Mouse (Mus musculus): ENCODE measurements around the gene Cchcr1. TPM values are rescaled to one million over a fixed set of nuclear protein-coding genes. Genes with fewer than 3 reads are reported as not detected.

The Cchcr1 gene
- total RNA-seq (2023) = 10 to 100 TPM; 12.4 TPM

DNA sequence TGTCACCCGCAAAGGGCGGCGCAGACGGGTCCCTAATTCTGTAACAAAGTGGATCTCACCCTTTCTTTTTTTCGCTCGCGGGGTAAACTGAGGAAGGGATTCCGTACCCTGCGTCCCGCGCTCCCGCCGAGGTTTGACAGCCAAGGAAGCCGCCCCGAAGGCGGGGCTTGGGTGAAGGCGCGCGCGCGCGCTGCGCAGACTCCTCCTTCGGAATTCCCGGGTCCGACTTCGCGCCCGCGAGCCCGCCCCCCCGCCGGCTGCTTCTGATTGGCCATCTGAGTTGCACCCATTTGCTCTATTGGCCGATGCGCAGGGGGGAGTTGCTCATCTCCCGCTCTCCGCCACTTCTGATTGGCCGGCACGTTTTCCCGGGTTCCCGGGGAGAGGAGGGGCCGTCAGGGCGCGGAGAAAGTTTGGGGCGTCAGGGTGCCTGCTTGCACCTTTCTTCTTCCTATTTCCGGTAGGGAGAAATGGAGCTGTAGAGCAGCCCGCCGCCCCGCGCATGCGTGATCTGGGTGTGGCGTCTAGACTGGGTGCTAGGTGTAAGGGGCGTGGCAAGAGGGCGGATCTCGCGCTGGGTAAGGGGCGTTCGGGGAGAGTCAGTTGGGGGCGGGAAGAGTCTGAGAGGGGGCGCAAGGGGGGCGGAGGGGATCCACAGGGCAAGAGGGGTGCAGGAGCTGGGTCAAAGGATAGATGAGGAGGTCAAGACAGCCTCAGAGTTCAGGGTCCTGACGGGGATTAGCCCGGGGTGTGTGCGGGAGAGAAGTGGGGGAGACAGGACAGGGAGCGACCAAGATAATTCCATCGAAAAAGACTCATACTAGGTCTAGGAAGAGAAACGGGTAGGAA lies at the start of gene Cchcr1, which contains the start of gene Tcf19:
Gene Cchcr1, plus strand, starts transcription at position 449 of the 849 bp plus-strand sequence.
Gene Tcf19, minus strand, starts transcription at position 173 of the 849 bp plus-strand sequence.

DNA sequence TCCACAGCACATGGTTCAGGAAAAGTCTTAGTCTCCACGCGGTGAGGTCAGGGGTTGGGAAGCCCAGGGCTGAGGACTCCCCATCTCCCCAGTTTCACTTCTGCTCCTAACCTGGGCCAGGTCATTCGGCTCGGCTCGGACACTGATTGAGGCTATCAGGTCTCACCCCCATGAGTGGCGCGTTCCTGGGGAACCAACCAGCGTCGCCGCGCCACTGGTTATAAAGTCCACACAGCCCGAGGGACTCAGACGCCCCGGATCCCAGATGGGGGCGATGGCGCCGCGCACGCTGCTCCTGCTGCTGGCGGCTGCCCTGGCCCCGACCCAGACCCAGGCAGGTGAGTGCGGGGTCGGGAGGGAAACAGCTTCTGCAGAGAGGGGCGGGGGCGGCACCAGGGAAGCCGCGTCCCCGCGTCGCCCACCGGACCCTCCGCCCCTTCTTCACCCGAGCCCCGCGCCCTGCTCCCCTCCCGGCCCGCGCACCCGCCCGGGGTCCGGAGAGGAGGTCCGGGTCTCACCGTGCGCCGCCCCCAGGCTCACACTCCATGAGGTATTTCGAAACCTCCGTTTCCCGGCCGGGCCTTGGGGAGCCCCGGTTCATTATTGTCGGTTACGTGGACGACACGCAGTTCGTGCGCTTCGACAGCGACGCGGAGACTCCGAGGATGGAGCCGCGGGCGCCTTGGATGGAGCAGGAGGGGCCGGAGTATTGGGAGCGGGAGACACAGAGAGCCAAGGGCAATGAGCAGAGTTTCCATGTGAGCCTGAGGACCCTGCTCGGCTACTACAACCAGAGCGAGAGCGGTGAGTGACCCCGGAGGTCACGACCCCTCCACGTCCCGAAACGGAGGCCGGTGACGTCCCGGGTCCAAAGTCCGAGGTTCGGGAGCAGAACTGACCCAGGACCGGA lies 46.8 kb upstream of the Cchcr1 start, which contains the start of gene H2-Q10:
Gene H2-Q10, plus strand, starts transcription at position 248 of the 910 bp plus-strand sequence.

DNA sequence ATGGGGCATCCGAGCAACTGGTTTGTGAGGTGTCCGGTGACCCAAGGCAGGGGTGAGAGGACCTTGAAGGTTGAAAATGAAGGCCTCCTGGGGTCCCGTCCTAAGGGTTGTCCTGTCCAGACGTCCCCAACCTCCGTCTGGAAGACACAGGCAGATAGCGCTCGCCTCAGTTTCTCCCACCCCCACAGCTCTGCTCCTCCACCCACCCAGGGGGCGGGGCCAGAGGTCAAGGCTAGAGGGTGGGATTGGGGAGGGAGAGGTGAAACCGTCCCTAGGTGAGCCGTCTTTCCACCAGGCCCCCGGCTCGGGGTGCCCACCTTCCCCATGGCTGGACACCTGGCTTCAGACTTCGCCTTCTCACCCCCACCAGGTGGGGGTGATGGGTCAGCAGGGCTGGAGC lies 11.1 kb upstream of the Cchcr1 start, which contains the start of gene Pou5f1:
Gene Pou5f1, plus strand, starts transcription at position 243 of the 400 bp plus-strand sequence.

DNA sequence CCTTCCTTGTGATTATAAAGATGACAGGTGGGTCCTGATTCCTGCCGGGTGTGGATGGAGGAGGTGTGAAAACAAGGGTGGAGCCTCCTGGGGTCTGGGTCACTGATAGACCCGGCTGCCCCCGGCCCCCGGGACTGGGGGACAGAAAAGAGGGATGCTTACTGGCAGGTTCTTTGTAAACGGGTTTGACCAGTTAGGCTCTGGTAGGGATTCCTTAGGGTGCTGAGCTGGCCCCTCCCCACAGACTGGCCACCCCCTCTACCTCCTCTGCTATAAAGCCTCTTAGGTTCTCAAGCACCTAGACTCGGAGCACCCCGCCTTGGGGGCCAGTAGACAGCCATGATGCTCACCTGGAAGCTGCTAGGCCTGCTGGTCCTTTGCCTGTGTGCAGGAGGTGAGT lies 16.0 kb downstream of the Cchcr1 start, which contains the start of gene Psors1c2:
Gene Psors1c2, plus strand, starts transcription at position 301 of the 400 bp plus-strand sequence.

DNA sequence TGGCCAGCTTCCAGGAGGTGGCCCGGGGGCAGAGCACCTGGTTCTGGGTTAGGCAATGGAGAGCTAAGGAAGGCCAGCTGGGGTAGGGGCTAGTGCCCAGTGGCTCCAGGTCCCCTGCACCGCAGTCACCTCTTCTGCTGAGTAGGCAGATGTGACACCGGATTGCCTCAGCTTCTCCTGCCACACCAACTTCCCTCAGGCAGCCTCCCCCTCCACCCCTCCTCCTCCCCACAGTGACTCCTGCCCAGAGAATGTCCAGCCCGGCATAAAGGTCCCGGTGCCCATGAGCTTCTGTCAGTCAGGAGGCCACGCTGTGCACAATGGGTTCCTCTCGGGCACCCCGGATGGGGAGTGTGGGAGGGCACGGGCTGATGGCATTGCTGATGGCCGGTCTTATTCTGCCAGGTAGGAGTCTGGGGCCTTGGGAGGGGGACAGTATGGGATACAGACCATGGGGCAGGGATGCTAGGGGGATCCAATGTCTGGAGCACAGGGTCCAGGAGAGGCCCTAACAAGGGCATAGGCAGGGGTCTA lies 35.0 kb downstream of the Cchcr1 start, which contains the start of gene Cdsn:
Gene Cdsn, plus strand, starts transcription at position 248 of the 534 bp plus-strand sequence.

DNA sequence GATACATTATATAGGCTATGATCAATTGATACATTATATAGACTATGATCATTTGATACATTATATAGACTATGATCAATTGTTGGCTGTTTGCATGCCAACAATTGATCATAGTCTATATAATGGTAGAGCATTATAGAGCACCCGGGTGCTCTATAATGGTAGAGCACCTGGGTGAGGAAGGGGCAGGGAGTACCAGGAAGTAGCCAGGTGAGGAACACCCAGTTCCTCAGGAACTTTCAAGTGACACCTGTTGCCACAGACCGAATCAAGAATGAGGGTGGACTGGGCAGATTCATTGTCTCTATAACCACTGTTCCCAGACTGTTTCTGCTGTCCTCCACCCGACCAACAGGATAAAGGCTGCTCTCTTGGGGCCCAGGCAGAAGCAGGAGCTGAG lies 50.2 kb downstream of the Cchcr1 start, which contains the start of gene 2300002M23Rik:
Gene 2300002M23Rik, plus strand, starts transcription at position 301 of the 400 bp plus-strand sequence.

Other genes with a start within 250 kb of the Cchcr1 start
- gene H2-Q1, start 196.7 kb upstream of the Cchcr1 start, total RNA-seq (2023) = 10 to 100 TPM in 1 of 2 experiments, 1 to 10 TPM in 1; 9.7 to 10.1 TPM
- 1 to 10 TPM; 8.2 to 8.9 TPM for gene H2-Q2, start 174.9 kb upstream of the Cchcr1 start, total RNA-seq (2023)
- gene H2-Q4, start 137.5 kb upstream of the Cchcr1 start, total RNA-seq (2023) = 100 to 1,000 TPM; 285 to 307 TPM
- gene H2-Q6, start 92.2 kb upstream of the Cchcr1 start, total RNA-seq (2023) = 100 to 1,000 TPM; 249 to 254 TPM
- gene H2-Q7, start 77.9 kb upstream of the Cchcr1 start, total RNA-seq (2023) = 100 to 1,000 TPM; 133 to 144 TPM
- gene H2-Q10, start 47.0 kb upstream of the Cchcr1 start, total RNA-seq (2023) = 10 to 100 TPM; 53.7 to 58.6 TPM
- gene Pou5f1, start 11.1 kb upstream of the Cchcr1 start, total RNA-seq (2023) = 1 to 10 TPM in 1 of 2 experiments, under 1 TPM in 1; 0.42 to 1.7 TPM
- gene Tcf19, start 276 bp upstream of the Cchcr1 start, total RNA-seq (2023) = 1 to 10 TPM; 3.7 to 4.6 TPM
- under 1 TPM in 1 of 2 experiments, not detected in 1; 0.90 TPM for gene Psors1c2, start 16.1 kb downstream of the Cchcr1 start, total RNA-seq (2023)
- not detected for gene Cdsn, start 35.0 kb downstream of the Cchcr1 start, total RNA-seq (2023)
- gene 2300002M23Rik, start 50.4 kb downstream of the Cchcr1 start, total RNA-seq (2023) = not detected
- not detected for gene Sfta2, start 84.4 kb downstream of the Cchcr1 start, total RNA-seq (2023)
- gene Gm9573, start 109.5 kb downstream of the Cchcr1 start, total RNA-seq (2023) = not detected
- not detected for gene Mucl3, start 126.6 kb downstream of the Cchcr1 start, total RNA-seq (2023)
- 10 to 100 TPM; 46.4 to 58.1 TPM for gene Vars2, start 150.5 kb downstream of the Cchcr1 start, total RNA-seq (2023)
- 10 to 100 TPM; 16.1 to 23.9 TPM for gene Gtf2h4, start 156.6 kb downstream of the Cchcr1 start, total RNA-seq (2023)
- under 1 TPM in 1 of 2 experiments, not detected in 1; 0.44 TPM for gene Ddr1, start 187.5 kb downstream of the Cchcr1 start, total RNA-seq (2023)